Mouse (Mus musculus) intestine, embryonic 15.5 days (tissue): Measurements from ENCODE around the gene C1qtnf9. TPM values are rescaled to one million over a fixed set of nuclear protein-coding genes. Genes with fewer than 3 reads are reported as not detected.

Experiments used
- polyA plus RNA-seq: library from polyadenylated mRNA; unstranded; fragments of >200 nt; fragmentation: Nextera tagmentation; extraction: Ambion mirVana; gene quantifications from 2 replicates; pipeline ENCODE4 v1.2.1, GENCODE M21; 2015

The C1qtnf9 gene
- polyA plus RNA-seq, 1 experiment from 2014 or later: 1.3 TPM

Other genes starting within 250 kb of the C1qtnf9 start
- gene Spata13, start 134.1 kb upstream of the C1qtnf9 start, polyA plus RNA-seq: 21.4 and 22.4 TPM in 2 replicates
- 20.5 and 22.1 TPM in 2 replicates for gene Mipep, start 16.4 kb downstream of the C1qtnf9 start, polyA plus RNA-seq